Mouse (Mus musculus) MEL (cell line): ENCODE measurements around the gene Unc79.

Experiments used
- CTCF ChIP-seq, 3 experiments: IDR thresholded peaks in 2 of 3; conservative IDR thresholded peaks in 1 of 3; 2 replicates each; pipeline ENCODE4 v1.5.1; 2011 to 2012; ENCODE audit warnings: low read length in 3 of 3, low read depth in 2 of 3, mild to moderate bottlenecking in 2 of 3, improper control_type of control experiment in 1 of 3, inconsistent platforms in 1 of 3, mixed read lengths in 1 of 3, moderate library complexity in 1 of 3; ENCODE audit not compliant: control insufficient read depth in 1 of 3, insufficient read depth in 1 of 3, poor library complexity in 1 of 3, severe bottlenecking in 1 of 3
- EP300 ChIP-seq, 2 experiments: IDR thresholded peaks; 2 replicates each; pipeline ENCODE4 v1.6.1; 2011; ENCODE audit warnings: improper control_type of control experiment in 2 of 2, low read length in 2 of 2, low read depth in 1 of 2, mild to moderate bottlenecking in 1 of 2
- ETS1 ChIP-seq: IDR thresholded peaks from 2 replicates; pipeline ENCODE4 v1.6.1; 2012; ENCODE audit warnings: low read depth, mild to moderate bottlenecking, inconsistent platforms, low read length, improper control_type of control experiment, moderate library complexity
- MAFK ChIP-seq: IDR thresholded peaks from 2 replicates; pipeline ENCODE4 v1.6.1; 2011; ENCODE audit warnings: low read depth, mild to moderate bottlenecking, low read length, improper control_type of control experiment, borderline replicate concordance
- NELFE ChIP-seq: IDR thresholded peaks from 2 replicates; pipeline ENCODE4 v1.6.1; 2011; ENCODE audit warnings: low read depth, low read length, improper control_type of control experiment
- POLR2A ChIP-seq, 2 experiments: IDR thresholded peaks; 2 replicates each; pipeline ENCODE4 v1.6.1; 2011 to 2012; ENCODE audit warnings: low read length in 2 of 2, mild to moderate bottlenecking in 2 of 2, control low read depth in 1 of 2, improper control_type of control experiment in 1 of 2, low read depth in 1 of 2, moderate library complexity in 1 of 2; ENCODE audit not compliant: control insufficient read depth in 1 of 2, insufficient read depth in 1 of 2, poor library complexity in 1 of 2
- POLR2AphosphoS2 ChIP-seq: IDR thresholded peaks from 2 replicates; pipeline ENCODE4 v1.6.1; 2011; ENCODE audit warnings: low read length, improper control_type of control experiment
- RAD21 ChIP-seq: IDR thresholded peaks from 2 replicates; pipeline ENCODE4 v1.6.1; 2011; ENCODE audit warnings: mild to moderate bottlenecking, low read depth, low read length, improper control_type of control experiment
- TAL1 ChIP-seq: IDR thresholded peaks from 2 replicates; pipeline ENCODE4 v1.6.1; 2012; ENCODE audit warnings: mild to moderate bottlenecking, inconsistent platforms, low read length, moderate library complexity, mixed read lengths
- TCF12 ChIP-seq: IDR thresholded peaks from 2 replicates; pipeline ENCODE4 v1.6.1; 2014; ENCODE audit warnings: low read depth, mild to moderate bottlenecking, inconsistent platforms, low read length, improper control_type of control experiment, moderate library complexity
- ZC3H11A ChIP-seq: IDR thresholded peaks from 2 replicates; pipeline ENCODE4 v1.6.1; 2012; ENCODE audit warnings: low read depth, mild to moderate bottlenecking, inconsistent platforms, low read length, improper control_type of control experiment
- ZMIZ1 ChIP-seq: IDR thresholded peaks from 2 replicates; pipeline ENCODE4 v1.6.1; 2012; ENCODE audit warnings: low read depth, mild to moderate bottlenecking, inconsistent platforms, low read length, improper control_type of control experiment, moderate library complexity
- ZNF384 ChIP-seq: IDR thresholded peaks from 2 replicates; pipeline ENCODE4 v1.6.1; 2012; ENCODE audit warnings: low read depth, mild to moderate bottlenecking, inconsistent platforms, low read length, improper control_type of control experiment

DNA sequence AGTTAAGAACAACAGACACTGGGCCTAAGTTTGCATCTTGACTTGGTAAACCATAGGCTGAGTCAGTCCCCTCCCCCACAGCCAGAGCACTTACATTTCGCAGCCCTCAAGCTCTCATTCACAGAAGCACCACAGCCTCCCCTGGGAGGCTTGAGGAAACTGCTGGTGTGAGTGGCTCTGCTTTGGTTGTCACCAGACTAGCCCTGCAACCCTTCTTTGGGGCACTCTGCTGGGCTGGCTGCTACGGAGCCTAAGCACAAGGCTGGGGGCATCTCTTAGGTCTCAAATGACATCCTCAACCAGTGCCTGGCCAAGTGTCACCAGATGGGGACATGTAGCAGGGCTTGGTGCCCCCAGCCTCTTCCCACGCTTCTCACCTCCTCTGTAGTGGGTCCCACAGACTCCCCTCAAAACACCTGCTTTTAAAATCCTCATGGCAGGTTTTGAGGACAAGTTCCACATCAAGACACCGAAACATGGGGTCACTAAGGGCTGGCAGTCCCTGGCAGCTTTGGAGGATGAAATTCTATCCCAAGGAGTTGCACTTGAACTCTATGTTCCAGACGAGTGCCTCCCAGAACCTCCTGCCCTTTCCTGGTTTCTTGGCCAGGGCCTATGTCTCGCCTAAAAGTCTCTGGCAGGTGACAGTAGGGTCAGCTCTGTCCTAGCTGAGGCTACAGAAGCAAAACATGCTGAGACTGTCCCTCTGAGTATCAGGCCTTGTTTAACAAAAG is 267.4 kb downstream of the Unc79 start:
- TF ChIP-seq ZNF384 (no peak), EP300 (IDR thresholded peaks at IDR 0.05; ENCODE audit: low read depth in 1 of 2, low read length in 2 of 2) (no peak), POLR2AphosphoS2 (no peak), CTCF (IDR thresholded peaks at IDR 0.05 in 2 of 3, conservative IDR thresholded peaks at IDR 0.05 in 1 of 3; ENCODE audit: control insufficient read depth in 1 of 3, insufficient read depth in 1 of 3, low read depth in 2 of 3, low read length in 3 of 3, poor library complexity in 1 of 3, severe bottlenecking in 1 of 3) (no peak), POLR2A (IDR thresholded peaks at IDR 0.05; ENCODE audit: control insufficient read depth in 1 of 2, insufficient read depth in 1 of 2, low read depth in 1 of 2, low read length in 2 of 2, poor library complexity in 1 of 2) (no peak), MAFK (no peak), RAD21 (no peak), TCF12 (no peak), ETS1 (no peak), ZMIZ1 (no peak), NELFE (no peak), TAL1 (no peak), ZC3H11A (no peak)
